Mouse (Mus musculus): ENCODE results near the gene Man2c1. TPM values are rescaled to one million over a fixed set of nuclear protein-coding genes. Genes with fewer than 3 reads are reported as not detected.

Gene Man2c1
- polyA plus RNA-seq, 1 experiment from 2014 or later: 38.8 TPM

GRCm38 (mm10) chr9:57152331-57152730 is 21.8 kb downstream of the Man2c1 start:
- Histone ChIP-seq H3K9me3 (ENCODE audit: low read length) (no peaks in the 10 kb centered on the region), H3K4me1 (ENCODE audit: insufficient read depth, low read depth, low read length) (peaks cover 2% of the 10 kb centered on the region; the same call in 1 of the 2 replicates), H3K27me3 (replicated peaks; ENCODE audit: insufficient read depth, low read length) (no peaks in the 10 kb centered on the region), H3K27ac (ENCODE audit: low read length) (no peak overlapping the region), H3K36me3 (ENCODE audit: insufficient read depth, low read length) (no peaks in the 10 kb centered on the region), H3K4me2 (replicated peaks; ENCODE audit: low read depth, low read length) (no peak overlapping the region), H3K4me3 (ENCODE audit: low read depth, low read length) (no peak overlapping the region), H3K9ac (replicated peaks; ENCODE audit: low read depth) (no peak overlapping the region)
- no peak for TF ChIP-seq CTCF (IDR thresholded peaks at IDR 0.05)
- no peak for TF ChIP-seq EP300 (IDR thresholded peaks at IDR 0.05)
- DNase-seq (ENCODE audit: low spot score) (no peak), ATAC-seq (no peak)
- WGBS: 48% methylated on average over 6 of the region's 6 CpGs

- Histone ChIP-seq H3K4me1 (ENCODE audit: insufficient read depth, low read depth, low read length) (peaks cover 9% of the 10 kb centered on the region; the same call in 1 of the 2 replicates), H3K27me3 (replicated peaks; ENCODE audit: insufficient read depth, low read length) (no peaks in the 10 kb centered on the region), H3K9ac (replicated peaks; ENCODE audit: low read depth) (no peak overlapping the region), H3K36me3 (ENCODE audit: insufficient read depth, low read length) (no peaks in the 10 kb centered on the region), H3K27ac (ENCODE audit: low read length) (no peak overlapping the region), H3K9me3 (ENCODE audit: low read length) (no peaks in the 10 kb centered on the region), H3K4me3 (ENCODE audit: low read depth, low read length) (no peak overlapping the region), H3K4me2 (replicated peaks; ENCODE audit: low read depth, low read length) (no peak overlapping the region)
- no peak for DNase-seq (ENCODE audit: low spot score)
- ATAC-seq: no peak
- TF ChIP-seq EP300 (IDR thresholded peaks at IDR 0.05) (no peak), CTCF (IDR thresholded peaks at IDR 0.05) (no peak)
- 97% methylated on average over 7 of the region's 7 CpGs for WGBS
Measured at GRCm38 (mm10) chr9:57156383-57156782, 25.9 kb downstream of the Man2c1 start.

- DNase-seq (ENCODE audit: low spot score) (no peak), ATAC-seq (no peak)
- no peak overlapping the region for H3K4me2 ChIP-seq (replicated peaks; ENCODE audit: low read depth, low read length)
- H3K9ac ChIP-seq (replicated peaks; ENCODE audit: low read depth): no peak overlapping the region
- H3K27ac ChIP-seq (ENCODE audit: low read length): no peak overlapping the region
- TF ChIP-seq EP300 (IDR thresholded peaks at IDR 0.05) (no peak), CTCF (IDR thresholded peaks at IDR 0.05) (no peak)
- no peak overlapping the region for H3K4me3 ChIP-seq (ENCODE audit: low read depth, low read length)
- peaks cover 9% of the 10 kb centered on the region; the same call in 1 of the 2 replicates for H3K4me1 ChIP-seq (ENCODE audit: insufficient read depth, low read depth, low read length)
- no peaks in the 10 kb centered on the region for H3K27me3 ChIP-seq (replicated peaks; ENCODE audit: insufficient read depth, low read length)
- 80% methylated on average over 7 of the region's 8 CpGs for WGBS
- H3K9me3 ChIP-seq (ENCODE audit: low read length): no peaks in the 10 kb centered on the region
- no peaks in the 10 kb centered on the region for H3K36me3 ChIP-seq (ENCODE audit: insufficient read depth, low read length)
Measured at GRCm38 (mm10) chr9:57156823-57157222, 26.3 kb downstream of the Man2c1 start.

GRCm38 (mm10) chr9:57157499-57157898 is 27.0 kb downstream of the Man2c1 start:
- TF ChIP-seq EP300 (IDR thresholded peaks at IDR 0.05) (no peak), CTCF (IDR thresholded peaks at IDR 0.05) (no peak)
- Histone ChIP-seq H3K27ac (ENCODE audit: low read length) (0 out of 2 replicates have a peak overlapping the region, but pooled peaks have one; percentile 21), H3K4me2 (replicated peaks; ENCODE audit: low read depth, low read length) (peak overlapping the region; percentile 98), H3K4me3 (ENCODE audit: low read depth, low read length) (peak overlapping the region; percentile 62), H3K36me3 (ENCODE audit: insufficient read depth, low read length) (no peaks in the 10 kb centered on the region), H3K4me1 (ENCODE audit: insufficient read depth, low read depth, low read length) (peaks cover 9% of the 10 kb centered on the region; the same call in 1 of the 2 replicates), H3K27me3 (replicated peaks; ENCODE audit: insufficient read depth, low read length) (no peaks in the 10 kb centered on the region), H3K9me3 (ENCODE audit: low read length) (no peaks in the 10 kb centered on the region), H3K9ac (replicated peaks; ENCODE audit: low read depth) (peak overlapping the region; percentile 58)
- no peak for DNase-seq (ENCODE audit: low spot score)
- no peak for ATAC-seq
- 23% methylated on average over 13 of the region's 13 CpGs for WGBS

- H3K9me3 ChIP-seq (ENCODE audit: low read length): no peaks in the 10 kb centered on the region
- no peaks in the 10 kb centered on the region for H3K27me3 ChIP-seq (replicated peaks; ENCODE audit: insufficient read depth, low read length)
- H3K4me3 ChIP-seq (ENCODE audit: low read depth, low read length): peak within 1 kb of the TSS; percentile 62
- TF ChIP-seq EP300 (IDR thresholded peaks at IDR 0.05) (peak; percentile 72), CTCF (IDR thresholded peaks at IDR 0.05) (peak; percentile 25)
- peaks cover 9% of the 10 kb centered on the region; the same call in 1 of the 2 replicates for H3K4me1 ChIP-seq (ENCODE audit: insufficient read depth, low read depth, low read length)
- DNase-seq (ENCODE audit: low spot score): peak; percentile 99
- no peaks in the 10 kb centered on the region for H3K36me3 ChIP-seq (ENCODE audit: insufficient read depth, low read length)
- H3K4me2 ChIP-seq (replicated peaks; ENCODE audit: low read depth, low read length): peak within 1 kb of the TSS; percentile 98
- 0 out of 2 replicates have a peak within 1 kb of the TSS, but pooled peaks have one; percentile 21 for H3K27ac ChIP-seq (ENCODE audit: low read length)
- ATAC-seq: peak; percentile 96
- peak within 1 kb of the TSS; percentile 58 for H3K9ac ChIP-seq (replicated peaks; ENCODE audit: low read depth)
- WGBS: under 1% methylated on average over 24 of the region's 24 CpGs
Measured at GRCm38 (mm10) chr9:57158013-57158470, 27.6 kb downstream of the Man2c1 start, which contains the start of gene Commd4. Gene Commd4, minus strand, starts transcription at chr9:57158331.

- TF ChIP-seq EP300 (IDR thresholded peaks at IDR 0.05): no peak; the same call in 1 of the 2 replicates
- no peak for TF ChIP-seq CTCF (IDR thresholded peaks at IDR 0.05)
- Histone ChIP-seq H3K9me3 (ENCODE audit: low read length) (no peaks in the 10 kb centered on the region), H3K27me3 (replicated peaks; ENCODE audit: insufficient read depth, low read length) (no peaks in the 10 kb centered on the region), H3K4me3 (ENCODE audit: low read depth, low read length) (peak overlapping the region; percentile 62), H3K27ac (ENCODE audit: low read length) (no peak overlapping the region), H3K4me1 (ENCODE audit: insufficient read depth, low read depth, low read length) (peaks cover 9% of the 10 kb centered on the region; the same call in 1 of the 2 replicates), H3K36me3 (ENCODE audit: insufficient read depth, low read length) (no peaks in the 10 kb centered on the region), H3K9ac (replicated peaks; ENCODE audit: low read depth) (no peak overlapping the region; the same call in 1 of the 2 replicates), H3K4me2 (replicated peaks; ENCODE audit: low read depth, low read length) (peak overlapping the region; percentile 98)
- DNase-seq (ENCODE audit: low spot score) (no peak), ATAC-seq (peak; percentile 19)
- WGBS: 39% methylated on average over 11 of the region's 11 CpGs
Measured at GRCm38 (mm10) chr9:57158506-57158905, 28.0 kb downstream of the Man2c1 start.
